Mouse (Mus musculus) right cerebral cortex, adult 2 months (tissue): ENCODE results near the gene Lcn12.

Experiments used
- DNase-seq, 2 experiments: peaks; one replicate each; pipeline ENCODE4 v3.0.0; 2021 to 2022; ENCODE audit warnings: low spot score in 2 of 2

Lcn12 gene

DNA sequence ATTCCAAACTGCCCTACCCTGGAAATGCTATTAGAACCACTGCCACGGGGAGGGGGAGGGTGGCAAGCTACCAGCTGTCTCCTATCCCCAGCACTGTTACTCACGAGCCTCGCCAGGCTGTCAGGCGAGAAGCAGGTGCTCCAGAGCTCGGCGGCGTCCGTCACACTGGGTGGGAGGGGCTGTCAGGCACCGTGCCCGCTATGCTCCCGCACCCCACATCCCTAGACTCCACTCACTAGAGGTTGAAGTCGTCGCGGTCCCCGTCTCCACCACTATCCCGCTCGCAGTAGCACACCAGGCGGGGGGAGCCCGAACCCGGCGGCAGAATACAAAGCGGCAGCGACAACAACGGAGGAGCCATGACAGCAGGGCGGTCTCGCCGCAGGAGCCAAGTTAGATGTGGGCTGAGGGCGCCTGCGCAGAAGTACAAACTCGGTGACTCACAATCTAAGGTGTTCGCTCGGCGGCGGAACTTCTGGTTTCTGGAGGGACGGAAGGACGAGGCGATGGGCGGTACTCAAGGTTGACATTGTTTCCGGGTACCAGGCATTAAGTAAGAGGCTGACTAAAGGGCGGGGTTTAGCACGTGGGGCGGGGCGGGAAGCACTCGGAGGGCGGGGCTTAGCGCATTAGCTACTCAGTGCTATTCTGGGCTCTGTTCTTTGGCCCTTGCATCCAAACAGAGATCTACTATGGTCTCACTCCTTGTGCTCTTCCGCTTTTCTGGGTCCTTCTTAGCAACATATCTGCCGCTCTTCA, 33.0 kb downstream of the Lcn12 start, which contains the start of gene Paxx:
TSS of gene Paxx (minus strand) at position 544 of the 759 bp plus-strand sequence.
- DNase-seq, result peak; percentile 95 to 96

GRCm38 (mm10) chr2:25460135-25460534, 33.6 kb downstream of the Lcn12 start:
- peak; percentile 29 to 33 for DNase-seq

DNA sequence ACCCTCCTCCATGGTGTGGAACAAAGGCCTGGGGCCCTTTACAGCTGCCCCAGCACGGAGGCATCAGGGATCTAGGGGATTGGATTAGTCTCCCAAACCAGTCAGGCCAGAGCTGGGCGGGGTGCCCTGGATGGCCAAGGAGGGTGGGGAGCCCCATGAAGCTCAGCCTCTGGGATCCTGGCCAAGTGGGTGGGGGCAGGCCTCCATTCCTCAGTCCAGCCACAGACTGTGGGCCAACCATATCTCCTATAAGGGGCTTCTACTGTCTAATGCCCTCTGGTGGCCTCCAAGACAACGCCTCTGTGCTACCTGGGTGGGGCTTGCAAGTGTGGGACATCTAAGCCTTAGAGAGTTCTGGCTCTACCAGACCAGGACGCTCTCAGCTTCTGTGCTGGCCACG, 34.8 kb downstream of the Lcn12 start:
- no peak for DNase-seq

DNA sequence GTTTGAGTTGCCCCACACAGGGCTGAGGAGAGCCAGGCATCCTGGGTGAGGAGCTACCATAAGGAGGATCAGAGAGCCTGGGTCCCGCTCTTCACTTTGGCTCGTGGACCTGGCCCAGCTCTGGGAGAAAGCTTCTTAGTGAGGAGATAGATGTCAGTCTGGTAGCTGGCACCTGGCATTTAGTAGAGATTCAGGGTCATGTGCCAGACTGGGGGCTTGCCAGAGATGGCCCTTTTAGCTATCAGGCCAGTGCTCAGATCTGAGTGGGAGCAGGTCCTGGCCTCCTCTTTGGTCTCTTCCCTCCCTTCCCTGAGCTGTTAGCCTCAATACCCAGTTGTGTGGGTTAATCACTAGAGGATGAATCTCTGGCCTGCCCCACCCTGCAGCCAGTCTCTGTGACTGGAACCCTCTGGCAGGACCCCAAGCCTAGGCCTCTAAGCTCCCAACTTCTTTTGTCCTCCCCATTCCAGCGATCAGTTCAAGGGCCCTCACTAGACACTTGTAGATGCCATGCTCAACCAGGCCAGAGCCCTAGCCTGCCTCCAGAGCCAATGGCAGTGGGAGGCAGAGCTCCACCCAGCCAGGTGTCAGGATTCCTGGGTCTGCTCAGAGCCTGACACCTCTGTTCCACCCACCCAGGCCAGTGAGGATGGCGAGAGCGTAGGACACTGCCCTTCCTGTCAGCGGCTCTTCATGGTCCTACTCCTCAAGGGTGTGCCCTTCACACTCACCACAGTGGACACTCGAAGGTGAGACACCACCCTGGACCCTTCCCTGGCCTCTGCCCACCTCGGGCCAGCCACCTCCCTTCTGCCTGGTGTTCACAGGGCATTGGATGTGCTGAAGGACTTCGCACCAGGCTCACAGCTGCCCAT, 36.5 kb downstream of the Lcn12 start:
- no peak for DNase-seq

DNA sequence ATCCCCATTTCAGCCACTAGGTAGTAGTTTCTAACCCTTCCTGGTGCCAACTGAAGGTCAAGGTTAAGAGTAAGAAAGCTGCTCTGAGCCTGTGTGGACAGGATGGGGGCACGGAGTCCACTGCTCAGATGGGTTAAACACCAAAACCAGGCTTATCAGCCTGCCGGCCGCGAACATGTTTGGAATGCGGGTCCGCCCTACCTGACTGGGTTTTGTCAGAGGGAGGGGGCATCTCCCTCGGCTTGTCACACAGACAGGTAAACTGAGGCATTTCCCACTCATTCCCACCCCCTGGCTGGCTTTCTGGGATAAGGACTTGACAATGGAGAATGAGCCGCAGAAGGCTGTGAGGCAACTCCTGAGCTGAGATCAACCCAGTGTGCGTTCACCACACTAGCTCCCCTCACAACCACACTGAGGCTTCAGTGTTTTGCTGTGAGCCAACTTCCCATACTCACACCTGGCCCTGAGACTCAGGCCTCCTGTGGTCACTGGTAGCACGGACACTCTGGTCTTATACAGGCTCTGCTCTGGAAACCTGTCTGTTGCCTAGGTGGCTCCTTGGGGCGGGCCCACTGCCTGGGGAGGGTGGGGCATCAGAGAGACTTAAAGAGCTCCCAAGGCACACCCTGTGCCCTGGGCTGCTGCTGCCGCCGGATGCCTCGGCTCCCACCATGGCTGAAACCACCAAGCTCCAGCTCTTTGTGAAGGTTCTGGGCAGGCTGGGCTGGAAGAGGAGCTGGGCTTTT, 37.3 kb downstream of the Lcn12 start, which contains the start of gene Clic3:
TSS of gene Clic3 (plus strand) at position 634 of the 749 bp plus-strand sequence.
- DNase-seq, result no peak

- DNase-seq, result no peak
Measured at GRCm38 (mm10) chr2:25452951-25453350, 40.8 kb downstream of the Lcn12 start.

- no peak for DNase-seq
Measured at GRCm38 (mm10) chr2:25450853-25451647, 42.7 kb downstream of the Lcn12 start.

DNA sequence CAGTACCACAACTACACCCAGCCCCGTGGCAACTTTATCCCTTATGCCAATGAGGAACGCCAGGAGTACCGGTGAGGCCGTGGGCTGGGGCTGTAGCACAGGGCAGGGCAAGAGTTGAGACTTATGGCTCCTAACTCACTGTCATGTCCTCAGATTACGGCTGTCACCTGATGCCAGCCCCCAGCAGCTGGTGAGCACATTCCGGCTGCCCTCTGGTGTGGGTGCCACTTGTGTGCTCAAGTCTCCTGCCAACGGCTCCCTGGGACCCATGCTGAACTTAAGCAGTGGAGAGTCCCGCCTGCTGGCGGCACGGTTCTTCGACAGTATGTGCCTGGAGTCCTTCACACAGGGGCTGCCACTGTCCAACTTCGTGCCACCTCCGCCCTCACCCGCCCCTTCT, 51.0 kb downstream of the Lcn12 start:
- no peak for DNase-seq

DNA sequence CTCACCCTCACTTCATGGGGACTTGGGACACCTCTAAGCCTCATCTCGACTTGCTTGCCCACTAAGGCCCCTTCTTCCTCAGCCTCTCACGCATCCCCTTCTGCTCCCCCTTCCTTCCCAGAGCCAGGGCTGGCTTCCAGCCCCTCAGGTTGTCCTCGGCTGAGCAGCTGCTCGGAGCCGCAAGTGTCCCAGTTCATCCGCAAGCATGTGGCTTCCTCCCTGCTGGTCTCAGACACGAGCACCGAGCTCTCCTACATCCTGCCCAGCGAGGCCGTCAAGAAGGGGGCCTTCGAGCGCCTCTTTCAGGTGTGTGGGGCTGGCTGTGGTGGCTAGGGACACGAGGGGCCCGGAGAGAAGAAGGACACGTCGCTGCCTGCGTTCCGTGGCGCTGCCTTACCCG, 52.6 kb downstream of the Lcn12 start:
- no peak for DNase-seq
